Mouse (Mus musculus) bone marrow macrophage, adult 2 months (primary cell): ENCODE measurements around the gene Armt1. TPM values are rescaled to one million over a fixed set of nuclear protein-coding genes. Genes with fewer than 3 reads are reported as not detected.

Source experiments
- H3K27ac ChIP-seq: 2 replicates; pipeline ENCODE4 v1.5.1; 2012; ENCODE audit warnings: low read depth, low read length; ENCODE audit not compliant: insufficient read depth
- H3K4me1 ChIP-seq: 2 replicates; pipeline ENCODE4 v1.6.1; 2012; ENCODE audit warnings: low read length; ENCODE audit not compliant: control insufficient read depth, insufficient read depth
- H3K4me3 ChIP-seq: 2 replicates; pipeline ENCODE4 v1.5.1; 2012; ENCODE audit warnings: mild to moderate bottlenecking, low read length, moderate library complexity; ENCODE audit not compliant: insufficient read depth
- CTCF ChIP-seq: IDR thresholded peaks from 2 replicates; pipeline ENCODE4 v1.5.1; 2012; ENCODE audit warnings: low read depth, mild to moderate bottlenecking, low read length, moderate library complexity
- POLR2A ChIP-seq: IDR thresholded peaks from 2 replicates; pipeline ENCODE4 v1.6.1; 2012; ENCODE audit warnings: mild to moderate bottlenecking, low read depth, low read length, borderline replicate concordance
- polyA plus RNA-seq: library from polyadenylated mRNA; stranded (reverse); fragments of >200 nt; gene quantifications from 2 replicates; pipeline ENCODE4 v1.2.4, GENCODE M21; 2012; ENCODE audit not compliant: missing spikeins, insufficient read depth, insufficient read length

The Armt1 gene
- polyA plus RNA-seq, 1 experiment = 15.7 TPM

DNA sequence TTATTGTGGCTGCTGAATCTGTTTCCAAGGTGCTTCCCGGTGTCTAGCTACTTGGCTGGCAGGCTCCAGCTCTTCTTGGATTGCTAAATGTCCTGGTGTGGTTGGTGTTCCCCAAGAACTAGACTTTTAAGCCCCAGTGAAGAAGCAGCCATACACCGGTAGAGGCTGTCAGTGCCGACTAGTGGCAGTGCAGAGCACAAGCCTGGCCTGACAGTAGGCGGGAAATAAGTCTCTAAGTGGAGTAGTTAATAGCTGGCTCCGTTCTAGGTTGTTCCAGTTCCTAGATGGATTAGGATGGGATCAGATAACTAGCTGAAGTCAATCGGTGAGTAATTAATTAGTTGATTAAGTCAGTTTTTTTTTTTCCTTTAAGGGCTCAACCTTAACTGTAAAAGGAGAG is 40.4 kb upstream of the Armt1 start:
- H3K27ac ChIP-seq = no peak overlapping the region
- TF ChIP-seq POLR2A (no peak), CTCF (peak; percentile 41; the same call in 1 of the 2 replicates)
- H3K4me3 ChIP-seq = no peak overlapping the region
- H3K4me1 ChIP-seq = peaks cover 36% of the 10 kb centered on the region

DNA sequence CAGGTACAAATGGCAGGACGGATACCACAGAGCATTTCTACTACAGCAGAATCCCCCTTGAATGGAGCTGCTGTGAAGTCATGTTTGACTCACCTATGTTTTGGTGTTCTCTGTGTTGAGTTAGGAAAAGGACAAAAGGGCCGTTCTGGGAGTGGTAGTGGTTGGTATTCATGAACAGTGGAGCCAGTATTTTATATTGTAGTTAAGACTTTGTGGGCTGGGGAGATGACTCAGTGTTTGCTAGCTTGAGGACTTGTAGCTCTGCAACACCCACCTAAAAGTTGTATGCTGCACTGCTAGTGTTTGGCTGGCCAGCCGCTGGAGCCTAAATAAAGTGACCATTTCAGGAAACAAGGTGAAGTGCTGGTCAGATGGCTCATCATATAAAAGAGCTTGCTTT is 36.9 kb upstream of the Armt1 start:
- H3K4me1 ChIP-seq = peaks cover 24% of the 10 kb centered on the region
- TF ChIP-seq POLR2A (no peak), CTCF (no peak)
- H3K27ac ChIP-seq = no peak overlapping the region
- H3K4me3 ChIP-seq = no peak overlapping the region

DNA sequence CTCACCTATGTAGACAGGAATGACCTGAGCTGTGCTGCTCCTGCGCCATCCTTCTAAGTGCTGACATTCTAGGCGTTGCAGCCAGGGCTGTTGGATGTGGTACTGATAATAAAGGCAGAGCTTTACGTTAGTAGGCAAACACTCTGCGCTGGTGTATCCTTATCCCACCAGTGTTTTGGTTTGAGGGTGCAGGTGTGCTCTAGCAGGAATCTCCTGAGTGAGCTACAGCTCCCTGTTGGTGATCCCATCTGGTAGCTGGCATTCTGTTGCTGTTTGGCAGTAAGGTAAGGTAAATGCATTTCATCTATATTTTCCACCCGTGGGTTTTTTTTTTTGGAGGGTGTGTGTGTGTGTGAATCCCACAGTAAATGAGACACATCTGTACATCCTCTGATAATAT is 34.2 kb upstream of the Armt1 start:
- peaks cover 7% of the 10 kb centered on the region for H3K4me1 ChIP-seq
- no peak overlapping the region for H3K4me3 ChIP-seq
- no peak overlapping the region for H3K27ac ChIP-seq
- TF ChIP-seq CTCF (no peak), POLR2A (no peak)

DNA sequence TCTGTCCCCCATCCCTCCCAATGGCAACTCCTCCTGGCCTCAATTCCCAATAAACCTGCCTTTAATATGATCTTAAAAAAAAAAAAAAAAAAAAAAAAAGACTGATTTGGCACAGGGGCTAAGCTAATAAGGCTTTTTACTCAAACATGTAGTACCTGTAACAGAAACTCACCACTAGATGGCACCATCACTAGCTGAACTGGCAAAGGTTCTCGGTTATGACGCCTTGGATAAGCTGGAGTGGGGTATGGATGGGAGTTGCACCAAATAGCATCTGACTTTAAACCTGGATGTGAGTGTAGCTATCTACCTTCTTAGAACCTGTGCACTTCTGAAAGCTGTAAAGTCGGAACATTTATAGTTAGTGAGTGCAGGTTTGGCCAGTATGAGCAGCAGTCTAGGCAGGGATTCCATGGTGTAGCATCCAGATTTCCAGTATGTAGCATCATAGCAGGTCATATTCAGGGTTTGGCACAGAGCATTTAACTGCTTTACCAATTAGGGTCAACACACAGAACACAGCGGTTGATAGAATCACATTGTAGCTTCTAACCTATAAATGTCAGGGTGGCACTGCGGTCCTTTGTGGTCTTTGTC is 27.3 kb upstream of the Armt1 start:
- H3K4me3 ChIP-seq = no peak overlapping the region
- no peak overlapping the region for H3K27ac ChIP-seq
- H3K4me1 ChIP-seq = no peaks in the 10 kb centered on the region
- TF ChIP-seq POLR2A (no peak), CTCF (no peak)

DNA sequence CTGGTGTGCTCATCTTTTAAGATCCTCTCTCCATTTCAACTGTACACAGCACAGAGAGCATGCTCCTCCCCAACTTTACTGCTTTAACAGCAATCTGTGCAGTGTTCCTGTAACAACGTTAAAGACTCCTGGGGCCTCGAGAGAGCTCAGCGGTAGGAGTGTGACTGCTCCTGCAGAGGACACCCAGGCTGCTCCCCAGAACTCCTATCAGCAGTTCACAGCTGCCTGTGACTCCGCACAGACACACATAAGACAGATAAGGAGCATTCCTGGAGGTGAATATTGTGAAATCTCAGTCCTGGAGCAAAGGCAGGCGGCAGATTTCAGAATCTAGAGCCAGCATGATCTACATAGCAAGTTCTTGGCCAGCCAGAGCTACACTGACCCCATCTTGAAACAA is 26.8 kb upstream of the Armt1 start:
- TF ChIP-seq CTCF (no peak), POLR2A (no peak)
- no peak overlapping the region for H3K4me3 ChIP-seq
- no peak overlapping the region for H3K27ac ChIP-seq
- H3K4me1 ChIP-seq = no peaks in the 10 kb centered on the region

DNA sequence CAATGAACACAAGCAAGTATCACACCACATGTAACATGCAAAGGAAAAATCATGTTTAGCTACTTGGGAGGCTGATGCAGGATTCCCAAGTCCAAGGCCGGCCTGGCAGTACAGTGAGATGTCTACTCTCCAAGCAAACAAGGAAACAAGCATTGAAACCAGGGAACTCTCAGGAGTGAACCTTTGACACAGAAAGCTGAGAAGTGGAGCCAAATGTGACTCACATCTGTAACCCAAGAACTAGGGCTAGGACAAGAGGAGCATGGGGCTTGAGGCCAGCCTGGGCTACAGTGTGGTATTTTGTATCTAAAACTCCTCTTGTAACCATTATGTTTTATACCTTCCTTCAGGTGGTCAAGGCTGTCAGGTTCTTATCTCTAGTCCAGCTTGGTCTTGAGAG is 25.1 kb upstream of the Armt1 start:
- H3K27ac ChIP-seq = no peak overlapping the region
- H3K4me3 ChIP-seq = no peak overlapping the region
- no peak for TF ChIP-seq POLR2A
- TF ChIP-seq CTCF = no peak
- no peaks in the 10 kb centered on the region for H3K4me1 ChIP-seq

DNA sequence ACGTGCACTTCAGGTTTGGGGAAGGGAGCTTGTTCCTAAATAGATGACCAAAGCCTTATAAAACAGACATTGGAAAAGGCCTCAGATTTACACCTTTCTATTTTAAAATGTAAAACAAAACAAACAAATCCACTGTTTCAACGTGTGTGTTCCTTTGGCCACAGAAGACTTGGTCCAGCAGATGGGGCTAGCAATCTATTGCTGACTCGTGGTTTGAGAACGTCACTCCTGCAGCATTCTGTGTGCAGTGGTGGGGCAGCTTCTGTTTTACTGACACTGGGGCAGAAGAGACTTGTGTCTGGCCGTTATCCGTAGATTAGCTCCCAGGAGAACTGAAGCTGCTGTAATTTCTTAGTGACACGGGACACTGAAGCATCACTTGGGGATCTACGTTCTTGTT is 7.0 kb upstream of the Armt1 start:
- TF ChIP-seq CTCF = no peak
- TF ChIP-seq POLR2A = no peak
- Histone ChIP-seq H3K4me3 (no peak overlapping the region), H3K4me1 (peaks cover 14% of the 10 kb centered on the region), H3K27ac (no peak overlapping the region)

DNA sequence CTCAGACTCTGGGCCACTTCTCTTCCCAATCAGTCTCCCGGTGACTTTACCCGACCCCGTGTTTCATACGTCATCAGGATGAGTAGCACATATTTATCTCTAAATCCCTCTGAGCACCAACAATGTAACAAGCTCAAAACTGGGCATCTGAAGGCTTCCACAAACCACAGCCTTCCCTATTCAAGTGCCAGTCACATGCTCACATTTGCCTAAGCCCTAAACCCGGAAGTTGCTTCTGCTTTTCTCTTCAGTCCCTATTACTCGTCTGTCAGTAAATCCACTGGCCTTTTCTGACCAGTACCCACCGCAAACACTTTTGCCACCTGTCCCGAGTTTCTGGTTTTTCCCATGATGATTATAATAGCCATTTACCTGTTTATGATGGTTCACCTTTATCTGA is 1.9 kb upstream of the Armt1 start:
- no peak for TF ChIP-seq CTCF
- no peak for TF ChIP-seq POLR2A
- peak overlapping the region; percentile 97 for H3K4me3 ChIP-seq
- H3K27ac ChIP-seq = peak overlapping the region; percentile 99
- peaks cover 18% of the 10 kb centered on the region for H3K4me1 ChIP-seq

DNA sequence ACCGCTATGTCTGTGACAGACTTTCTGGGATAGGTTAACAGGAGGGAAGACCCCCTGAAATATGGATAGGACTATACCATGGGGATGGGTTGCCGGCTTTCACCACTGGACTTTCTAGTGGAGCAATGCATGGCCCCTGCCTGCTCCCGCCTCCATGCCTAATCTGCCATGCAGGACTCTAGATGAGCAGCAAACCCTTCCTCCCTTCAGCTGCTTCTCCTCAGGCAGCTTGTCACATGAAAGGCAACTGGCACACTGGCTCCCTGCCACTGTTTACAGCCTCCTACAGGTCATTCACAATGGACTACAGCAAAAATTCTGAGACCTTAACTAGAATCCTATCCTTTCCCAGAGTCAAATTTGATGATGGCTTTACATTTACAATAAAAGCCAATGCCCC is 1.4 kb upstream of the Armt1 start:
- Histone ChIP-seq H3K4me3 (peak overlapping the region; percentile 97), H3K4me1 (peaks cover 18% of the 10 kb centered on the region), H3K27ac (peak overlapping the region; percentile 99)
- TF ChIP-seq POLR2A = no peak

DNA sequence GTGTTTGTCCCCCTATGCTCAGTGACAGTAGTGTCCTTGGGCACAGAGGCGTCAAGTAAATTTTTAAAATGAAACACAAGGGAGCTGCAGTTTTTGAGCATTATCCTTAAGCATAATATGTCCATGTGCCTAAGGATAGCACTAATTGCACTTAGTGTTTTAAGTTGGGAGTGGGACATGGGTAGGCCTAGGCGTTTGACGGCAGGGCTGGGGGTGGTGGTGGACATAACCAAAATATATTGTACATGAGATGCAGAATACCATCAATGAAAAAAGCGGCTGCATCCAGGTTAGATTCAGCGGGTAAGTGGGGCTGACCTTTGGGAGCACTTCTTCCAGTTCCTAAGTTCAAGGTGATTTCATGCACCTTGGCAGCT is 533 bp upstream of the Armt1 start:
- Histone ChIP-seq H3K4me1 (peaks cover 18% of the 10 kb centered on the region), H3K27ac (peak overlapping the region; percentile 99), H3K4me3 (peak overlapping the region; percentile 97)
- TF ChIP-seq CTCF (no peak), POLR2A (no peak)
